Mouse (Mus musculus) neural tube, embryonic 12.5 days (tissue): ENCODE data around the gene Rab4b. TPM values are rescaled to one million over a fixed set of nuclear protein-coding genes. Genes with fewer than 3 reads are reported as not detected.

ENCODE experiments used
- ATAC-seq: fragments of 200-750 bp; cut with Nextera tagmentation; 2 replicates; pipeline ENCODE4 v1.8.0; 2017; ENCODE audit warnings: low read depth, mild to moderate bottlenecking, moderate TSS enrichment, moderate library complexity; ENCODE audit not compliant: low FRiP score
- H3K27ac ChIP-seq: fragments of 300-500 bp; sonication (generic); 2 replicates; pipeline ENCODE4 v1.5.1; 2016
- H3K27me3 ChIP-seq: fragments of 300-500 bp; sonication (generic); replicated peaks from 2 replicates; pipeline ENCODE4 v1.6.1; 2016; ENCODE audit warnings: mild to moderate bottlenecking
- H3K36me3 ChIP-seq: fragments of 300-500 bp; sonication (generic); 2 replicates; pipeline ENCODE4 v1.6.1; 2016; ENCODE audit warnings: mild to moderate bottlenecking
- H3K4me1 ChIP-seq: fragments of 300-500 bp; sonication (generic); 2 replicates; pipeline ENCODE4 v1.6.1; 2016
- H3K4me2 ChIP-seq: fragments of 300-500 bp; sonication (generic); replicated peaks from 2 replicates; pipeline ENCODE4 v1.6.1; 2016; ENCODE audit warnings: mild to moderate bottlenecking
- H3K4me3 ChIP-seq: fragments of 300-500 bp; sonication (generic); 2 replicates; pipeline ENCODE4 v1.5.1; 2016
- H3K9ac ChIP-seq: fragments of 300-500 bp; sonication (generic); 2 replicates; pipeline ENCODE4 v1.6.1; 2016; ENCODE audit warnings: mild to moderate bottlenecking
- H3K9me3 ChIP-seq: fragments of 300-500 bp; sonication (generic); 2 replicates; pipeline ENCODE4 v1.6.1; 2016; ENCODE audit warnings: mild to moderate bottlenecking
- WGBS: fragments of 180-500 bp; shearing (Covaris S2); methylation state at CpG from one replicate; pipeline ENCODE4 v1.1.7; 2016; 5-methylcytosine and 5-hydroxymethylcytosine counted together
- polyA plus RNA-seq: library from polyadenylated mRNA; unstranded; fragments of >200 nt; fragmentation: Nextera tagmentation; extraction: Ambion mirVana; gene quantifications from 2 replicates; pipeline ENCODE4 v1.2.1, GENCODE M21; 2016

Rab4b gene
- polyA plus RNA-seq, 1 experiment from 2014 or later, result 100 TPM

DNA sequence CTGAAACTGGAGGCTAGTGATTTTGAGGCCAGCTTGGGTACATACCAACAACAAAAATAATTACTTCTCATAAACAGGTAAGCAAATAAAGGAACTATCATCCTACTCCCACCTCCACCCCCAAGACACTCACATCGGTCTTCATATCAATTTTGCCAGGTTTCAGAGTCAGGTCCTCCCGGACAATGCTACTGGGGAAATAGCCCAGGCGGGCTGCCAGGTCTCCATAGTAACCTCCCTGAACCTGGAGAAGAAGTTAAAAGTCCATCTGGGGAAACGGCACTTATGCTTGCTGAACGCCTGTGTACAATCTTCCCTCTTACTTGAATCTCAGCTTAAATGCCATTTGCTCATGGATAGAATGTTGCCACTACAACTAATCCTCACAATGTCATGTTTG is 1.3 kb upstream of the Rab4b start:
- Histone ChIP-seq H3K36me3 (peaks cover 24% of the 10 kb centered on the region), H3K4me3 (no peak overlapping the region), H3K27ac (no peak overlapping the region), H3K9me3 (no peaks in the 10 kb centered on the region), H3K4me2 (no peak overlapping the region), H3K4me1 (peaks cover 9% of the 10 kb centered on the region), H3K9ac (no peak overlapping the region), H3K27me3 (no peaks in the 10 kb centered on the region)
- 54% methylated on average over 5 of the region's 5 CpGs for WGBS
- ATAC-seq, result no peak

DNA sequence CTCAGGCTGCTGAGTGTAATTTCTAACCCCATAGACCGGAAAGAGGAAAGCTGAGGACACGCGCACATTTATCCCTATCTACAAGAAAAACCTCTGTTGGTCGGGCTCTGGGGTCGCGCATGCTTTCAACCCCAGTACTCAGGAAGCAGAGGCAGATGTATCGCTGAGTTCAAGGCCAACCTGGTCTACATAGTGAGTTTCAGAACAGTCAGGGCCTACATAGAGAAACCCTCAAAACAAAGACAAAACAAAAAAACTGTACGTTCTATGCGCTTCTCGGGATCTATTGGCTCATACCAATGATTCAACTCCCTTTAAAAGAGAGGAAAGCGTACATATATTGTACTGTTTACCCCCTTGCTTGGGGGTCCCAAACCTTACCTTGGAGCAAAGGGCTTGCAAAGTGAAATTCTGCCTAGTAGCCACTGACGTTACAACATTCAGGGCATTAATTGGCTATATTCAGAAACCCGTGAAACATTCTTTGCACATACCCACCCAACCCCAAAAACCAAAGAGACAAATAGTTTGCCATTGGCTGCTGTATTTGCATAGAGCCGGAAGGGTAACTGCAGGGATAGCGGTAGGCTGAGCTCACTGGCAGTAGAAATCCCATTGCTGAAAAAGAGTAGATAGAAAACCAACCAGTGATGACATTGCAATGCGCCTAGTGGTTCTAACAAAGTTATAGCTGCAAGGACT is 672 bp upstream of the Rab4b start:
- peaks cover 24% of the 10 kb centered on the region for H3K36me3 ChIP-seq
- 0 out of 2 replicates have a peak overlapping the region, but pooled peaks have one; percentile 37 for H3K27ac ChIP-seq
- peak overlapping the region; percentile 53 for H3K4me2 ChIP-seq
- 50% methylated on average over 16 of the region's 16 CpGs for WGBS
- no peaks in the 10 kb centered on the region for H3K27me3 ChIP-seq
- H3K4me1 ChIP-seq, result peaks cover 9% of the 10 kb centered on the region
- no peak overlapping the region for H3K9ac ChIP-seq
- peak overlapping the region; percentile 75 for H3K4me3 ChIP-seq
- ATAC-seq, result 0 out of 2 replicates have a peak, but pooled peaks have one; percentile 1
- no peaks in the 10 kb centered on the region for H3K9me3 ChIP-seq

DNA sequence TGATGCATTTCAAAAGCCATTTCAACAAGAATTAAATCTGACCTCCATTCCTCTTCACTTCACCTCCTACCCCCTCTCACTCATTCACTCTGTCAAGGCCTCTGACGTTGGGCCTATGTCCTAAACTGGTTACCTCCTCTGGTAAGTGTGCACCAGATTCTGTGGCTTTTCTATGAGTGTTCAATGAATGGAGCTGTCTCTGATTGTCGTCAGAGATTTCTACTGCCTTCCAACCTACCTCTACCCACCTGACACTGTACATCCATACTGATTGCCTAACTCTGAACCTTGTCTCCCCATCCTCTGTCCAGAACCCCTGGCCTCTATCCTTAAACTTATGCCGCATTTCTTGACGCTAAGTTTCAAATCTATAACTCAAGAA is 763 bp downstream of the Rab4b start:
- peaks cover 25% of the 10 kb centered on the region for H3K36me3 ChIP-seq
- no peaks in the 10 kb centered on the region for H3K27me3 ChIP-seq
- H3K9me3 ChIP-seq, result no peaks in the 10 kb centered on the region
- peaks cover 9% of the 10 kb centered on the region for H3K4me1 ChIP-seq
- H3K27ac ChIP-seq, result peak overlapping the region; percentile 81; the same call in 1 of the 2 replicates
- peak overlapping the region; percentile 75 for H3K4me3 ChIP-seq
- peak overlapping the region; percentile 62 for H3K9ac ChIP-seq
- peak; percentile 23; the same call in 1 of the 2 replicates for ATAC-seq
- 19% methylated on average over 4 of the region's 4 CpGs for WGBS
- H3K4me2 ChIP-seq, result peak overlapping the region; percentile 53

DNA sequence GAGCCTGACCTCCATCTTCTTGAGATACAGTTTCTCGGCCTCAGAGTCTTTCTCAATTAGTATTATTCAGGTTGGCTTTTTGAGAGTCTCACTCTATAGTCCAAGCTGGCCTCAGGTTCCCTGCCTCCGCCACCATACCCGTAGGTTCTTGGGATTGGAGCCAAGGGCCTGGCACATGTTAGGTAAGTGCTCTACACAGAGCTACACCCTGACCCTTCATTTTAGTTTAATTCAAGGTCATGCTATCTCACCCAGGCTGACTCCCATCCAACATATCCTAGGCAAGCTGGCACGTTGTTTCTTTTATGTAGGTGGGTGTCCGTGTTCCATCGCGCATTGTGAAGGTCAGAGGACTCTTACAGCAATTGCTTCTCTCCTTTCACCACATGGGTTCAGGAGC is 3.8 kb downstream of the Rab4b start:
- no peak overlapping the region for H3K4me2 ChIP-seq

DNA sequence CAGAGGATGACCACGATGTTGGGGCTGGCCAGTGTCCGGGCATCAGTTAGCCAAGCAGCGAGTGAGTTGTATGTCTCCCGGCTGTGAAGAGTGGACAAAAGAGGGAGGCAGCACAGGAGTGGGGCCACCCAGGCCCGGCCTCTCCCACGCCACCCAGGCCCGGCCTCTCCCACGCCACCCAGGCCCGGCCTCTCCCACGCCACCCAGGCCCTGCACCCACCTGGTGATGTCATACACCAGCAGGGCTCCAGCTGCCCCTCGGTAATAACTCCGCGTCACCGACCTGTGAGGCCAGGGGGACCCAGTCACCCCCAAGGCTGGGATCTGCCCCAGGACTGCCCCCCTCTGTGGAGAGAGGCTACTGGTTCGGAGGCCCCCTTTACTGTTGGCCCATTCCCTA is 4.2 kb downstream of the Rab4b start:
- WGBS, result 95% methylated on average over 15 of the region's 15 CpGs
- H3K9me3 ChIP-seq, result no peaks in the 10 kb centered on the region
- no peak overlapping the region for H3K27ac ChIP-seq
- H3K4me1 ChIP-seq, result peaks cover 7% of the 10 kb centered on the region
- H3K4me2 ChIP-seq, result no peak overlapping the region
- H3K27me3 ChIP-seq, result no peaks in the 10 kb centered on the region
- no peak overlapping the region for H3K4me3 ChIP-seq
- ATAC-seq, result no peak
- no peak overlapping the region for H3K9ac ChIP-seq
- H3K36me3 ChIP-seq, result peaks cover 48% of the 10 kb centered on the region

More for the DNA sequence above, 3.8 kb downstream of the Rab4b start:
- no peak overlapping the region for H3K27ac ChIP-seq
- WGBS, result 94% methylated on average over 7 of the region's 7 CpGs
- peaks cover 9% of the 10 kb centered on the region for H3K4me1 ChIP-seq
- no peak overlapping the region for H3K4me3 ChIP-seq
- H3K36me3 ChIP-seq, result peaks cover 48% of the 10 kb centered on the region
- ATAC-seq, result no peak
- no peak overlapping the region for H3K9ac ChIP-seq
- H3K9me3 ChIP-seq, result no peaks in the 10 kb centered on the region
- no peaks in the 10 kb centered on the region for H3K27me3 ChIP-seq

DNA sequence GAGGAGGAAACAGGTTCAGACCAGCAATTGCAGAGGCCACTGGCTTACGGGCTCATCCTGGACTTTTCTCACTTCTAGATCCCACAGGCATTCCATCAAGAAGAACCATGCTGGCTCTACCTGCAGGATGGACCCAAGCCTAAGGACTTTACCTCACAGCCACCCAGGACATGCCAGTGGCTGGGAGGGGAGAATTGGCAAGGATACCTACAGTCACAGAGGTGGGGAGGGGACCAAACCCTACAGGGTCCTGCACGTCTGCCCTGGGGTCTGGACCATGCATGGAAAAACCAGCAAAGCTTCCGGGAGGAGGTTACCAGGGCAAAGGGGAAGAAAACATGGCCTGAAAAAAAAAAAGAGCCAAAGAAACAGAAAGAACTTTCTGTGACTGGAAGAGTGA is 7.7 kb downstream of the Rab4b start:
- Histone ChIP-seq H3K27me3 (no peaks in the 10 kb centered on the region), H3K9ac (no peak overlapping the region), H3K9me3 (no peaks in the 10 kb centered on the region), H3K4me2 (no peak overlapping the region), H3K4me1 (peaks cover 9% of the 10 kb centered on the region), H3K27ac (no peak overlapping the region), H3K4me3 (no peak overlapping the region), H3K36me3 (peaks cover 50% of the 10 kb centered on the region)
- no peak for ATAC-seq
- 90% methylated on average over 3 of the region's 3 CpGs for WGBS

DNA sequence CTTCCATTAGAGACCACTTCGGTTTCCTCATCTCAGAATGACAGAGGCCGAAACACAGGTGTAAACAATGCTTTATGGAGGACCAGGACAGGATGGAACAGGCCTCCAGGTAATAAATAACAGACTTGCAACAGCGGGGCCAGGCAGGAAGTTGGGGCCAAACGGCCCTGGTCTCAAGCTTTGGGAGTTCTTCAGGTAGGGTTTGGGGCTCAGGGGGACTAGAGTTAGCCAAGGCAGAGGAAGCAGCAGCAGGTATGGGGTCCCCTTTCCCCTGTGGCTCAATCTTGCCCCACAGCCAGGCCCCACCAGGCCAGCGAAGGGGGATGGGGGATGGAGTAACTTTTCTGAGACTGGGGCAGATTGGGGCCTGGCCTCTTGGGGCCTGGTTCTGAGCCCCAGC is 10.3 kb downstream of the Rab4b start:
- no peaks in the 10 kb centered on the region for H3K27me3 ChIP-seq
- ATAC-seq, result no peak
- 88% methylated on average over 5 of the region's 5 CpGs for WGBS

DNA sequence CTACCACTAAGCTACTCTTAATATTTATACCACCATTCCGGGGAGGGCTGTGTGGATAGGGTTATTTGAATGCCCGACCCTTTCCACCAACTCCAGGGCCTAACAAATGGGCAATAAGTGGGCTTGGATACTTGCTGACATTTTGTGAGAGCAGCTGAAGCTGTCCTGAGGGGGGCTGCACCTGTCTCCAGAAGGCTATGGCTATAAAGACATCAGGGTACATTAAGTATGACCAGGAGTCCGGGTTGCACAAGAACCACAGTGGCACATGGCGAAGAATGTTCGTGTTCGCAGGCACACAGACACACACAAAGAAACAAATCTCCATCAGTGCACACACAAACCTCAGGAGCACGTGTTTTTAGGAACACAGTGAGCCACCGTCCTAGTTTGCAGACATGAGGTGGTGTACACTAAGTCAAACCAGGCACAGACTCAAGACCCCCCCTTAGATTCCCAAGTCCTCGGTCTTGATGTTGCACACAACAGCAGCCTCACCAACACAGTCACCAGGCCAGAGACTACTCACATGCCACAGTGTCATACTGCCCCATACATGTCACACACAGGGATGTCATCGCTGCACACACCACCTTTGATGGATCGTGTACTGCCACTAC is 11.1 kb downstream of the Rab4b start:
- peak overlapping the region; percentile 77 for H3K4me2 ChIP-seq
- WGBS, result 78% methylated on average over 11 of the region's 11 CpGs
- H3K27ac ChIP-seq, result peak overlapping the region; percentile 96; the same call in 1 of the 2 replicates
- no peaks in the 10 kb centered on the region for H3K27me3 ChIP-seq
- H3K4me3 ChIP-seq, result peak overlapping the region; percentile 75
- H3K9ac ChIP-seq, result peak overlapping the region; percentile 90
- peaks cover 49% of the 10 kb centered on the region for H3K36me3 ChIP-seq
- H3K4me1 ChIP-seq, result peaks cover 41% of the 10 kb centered on the region
- no peaks in the 10 kb centered on the region for H3K9me3 ChIP-seq
- ATAC-seq, result 0 out of 2 replicates have a peak, but pooled peaks have one; percentile 0

More for the DNA sequence above, 10.3 kb downstream of the Rab4b start:
- H3K4me2 ChIP-seq, result no peak overlapping the region
- no peak overlapping the region for H3K4me3 ChIP-seq
- no peak overlapping the region for H3K27ac ChIP-seq
- H3K9me3 ChIP-seq, result no peaks in the 10 kb centered on the region
- peaks cover 33% of the 10 kb centered on the region for H3K4me1 ChIP-seq
- peaks cover 48% of the 10 kb centered on the region for H3K36me3 ChIP-seq
- H3K9ac ChIP-seq, result no peak overlapping the region

DNA sequence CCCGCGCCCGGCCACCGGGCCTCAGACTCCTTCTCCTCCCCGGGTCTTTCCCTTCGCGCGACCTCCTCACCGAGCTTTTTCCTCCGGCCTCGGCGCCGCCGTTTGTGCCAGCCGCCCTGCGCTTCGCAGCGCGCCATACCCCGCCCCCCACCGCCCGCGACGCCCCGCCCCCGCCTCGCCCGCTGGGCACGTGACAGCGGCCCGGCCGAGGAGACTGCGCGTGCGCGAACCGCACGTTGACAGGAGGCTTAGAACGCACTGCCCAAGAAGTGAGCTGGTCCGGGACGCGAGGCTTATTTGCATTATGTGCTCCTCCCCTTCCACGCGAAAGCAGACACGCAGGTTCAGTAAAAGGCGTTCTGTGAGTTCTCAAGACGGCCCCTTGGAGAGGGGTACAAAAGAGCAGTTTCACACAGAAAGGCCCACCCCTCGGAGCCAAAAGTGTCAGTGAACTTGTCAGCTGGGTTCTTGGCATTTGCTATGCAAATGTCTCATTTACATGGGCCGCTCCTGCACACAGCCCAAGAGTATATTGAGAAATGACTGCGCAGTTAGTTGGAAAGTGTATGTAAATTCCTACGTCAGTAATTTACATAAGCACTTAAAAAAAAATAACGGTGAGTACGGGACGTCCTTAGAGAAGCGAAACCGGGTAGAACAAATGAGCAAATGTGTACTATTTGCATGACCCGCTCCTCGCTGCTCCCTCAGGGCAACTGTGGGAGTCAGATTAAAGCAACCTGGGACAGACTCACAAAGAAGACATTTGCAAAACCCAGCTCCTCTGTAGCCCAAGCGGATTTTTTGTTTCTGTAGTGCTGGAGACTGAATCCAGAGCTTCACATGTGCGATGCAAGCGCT is 11.9 kb downstream of the Rab4b start, which contains the start of gene Egln2:
Egln2 (minus strand) TSS at position 189 of the 861 bp plus-strand sequence.
- no peaks in the 10 kb centered on the region for H3K9me3 ChIP-seq
- peaks cover 45% of the 10 kb centered on the region for H3K36me3 ChIP-seq
- peak within 1 kb of the TSS; percentile 77 for H3K4me2 ChIP-seq
- peaks cover 48% of the 10 kb centered on the region for H3K4me1 ChIP-seq
- no peaks in the 10 kb centered on the region for H3K27me3 ChIP-seq
- H3K27ac ChIP-seq, result peak within 1 kb of the TSS; percentile 96
- 2% methylated on average over 60 of the region's 61 CpGs for WGBS
- ATAC-seq, result peak; percentile 82
- H3K4me3 ChIP-seq, result peak within 1 kb of the TSS; percentile 75
- H3K9ac ChIP-seq, result peak within 1 kb of the TSS; percentile 90

DNA sequence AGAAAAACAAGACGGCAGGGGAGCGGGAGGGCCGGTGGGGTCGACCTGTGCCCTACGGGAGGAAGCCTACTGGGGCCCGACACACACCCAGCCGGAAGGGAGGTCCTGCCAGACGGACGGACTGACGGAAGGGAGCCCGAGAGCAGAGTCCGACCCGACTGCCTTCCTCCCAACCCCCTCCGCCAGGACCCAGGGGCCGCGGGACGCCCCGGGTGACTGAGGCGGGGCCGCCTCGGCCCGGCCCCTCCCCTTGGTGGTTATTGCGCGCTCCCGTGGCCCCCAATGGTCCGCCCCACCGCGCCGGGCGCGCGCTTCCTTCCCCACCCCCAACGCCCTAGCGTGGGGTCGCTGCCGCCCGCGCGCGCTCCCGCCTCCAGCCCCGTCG is 12.5 kb downstream of the Rab4b start:
- Histone ChIP-seq H3K4me1 (peaks cover 54% of the 10 kb centered on the region), H3K27ac (peak overlapping the region; percentile 96), H3K9me3 (no peaks in the 10 kb centered on the region), H3K27me3 (no peaks in the 10 kb centered on the region), H3K9ac (peak overlapping the region; percentile 90), H3K4me2 (peak overlapping the region; percentile 77), H3K4me3 (peak overlapping the region; percentile 75), H3K36me3 (peaks cover 43% of the 10 kb centered on the region)
- peak; percentile 78 for ATAC-seq
- WGBS, result under 1% methylated on average over 42 of the region's 43 CpGs

DNA sequence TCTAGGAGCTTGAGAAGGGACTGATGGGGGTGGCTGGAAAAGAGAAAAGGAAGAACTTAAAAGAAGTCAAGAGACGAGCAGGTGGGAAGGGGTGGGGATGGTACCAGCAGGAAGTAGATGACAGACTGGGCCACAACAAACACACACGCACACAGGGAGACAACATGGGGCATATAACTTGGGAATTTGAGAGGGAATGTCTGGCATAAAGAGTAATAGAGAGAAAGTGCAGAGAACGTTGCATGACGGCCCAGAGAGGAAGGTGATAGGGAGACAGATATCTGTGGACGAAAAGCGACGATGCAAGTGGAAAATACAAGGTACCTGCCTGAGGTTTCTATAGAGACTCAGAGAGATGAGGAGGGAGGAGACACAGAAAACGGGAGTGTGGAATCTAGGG is 13.0 kb downstream of the Rab4b start:
- 4% methylated on average over 8 of the region's 8 CpGs for WGBS
- H3K4me1 ChIP-seq, result peaks cover 56% of the 10 kb centered on the region
- peaks cover 38% of the 10 kb centered on the region for H3K36me3 ChIP-seq

More for the DNA sequence above, 13.0 kb downstream of the Rab4b start:
- H3K27me3 ChIP-seq, result no peaks in the 10 kb centered on the region
- no peaks in the 10 kb centered on the region for H3K9me3 ChIP-seq
- peak overlapping the region; percentile 96; the same call in 1 of the 2 replicates for H3K27ac ChIP-seq
- H3K9ac ChIP-seq, result peak overlapping the region; percentile 90
- ATAC-seq, result 0 out of 2 replicates have a peak, but pooled peaks have one; percentile 0
- peak overlapping the region; percentile 77 for H3K4me2 ChIP-seq
- peak overlapping the region; percentile 75 for H3K4me3 ChIP-seq
